Mouse (Mus musculus) limb, embryonic 11.5 days (tissue): ENCODE measurements around the gene Agbl3. TPM values are rescaled to one million over a fixed set of nuclear protein-coding genes. Genes with fewer than 3 reads are reported as not detected.
A peak's percentile ranks its signal among the peaks of the same experiment; 100 is the strongest.

Experiments
- ATAC-seq: fragments of 200-750 bp; cut with Nextera tagmentation; 2 replicates; pipeline ENCODE4 v1.8.0; 2017; ENCODE audit warnings: low read depth; ENCODE audit not compliant: insufficient number of reproducible peaks, low FRiP score, low TSS enrichment
- DNase-seq: peaks from one replicate; pipeline ENCODE4 v3.0.0-alpha.2; 2015; ENCODE audit warnings: low spot score
- H3K27ac ChIP-seq: fragments of 300-500 bp; sonication (generic); replicated peaks from 2 replicates; pipeline ENCODE4 v1.5.1; 2014; ENCODE audit warnings: low read depth, mild to moderate bottlenecking, low read length
- H3K27me3 ChIP-seq: fragments of 300-500 bp; sonication (generic); 2 replicates; pipeline ENCODE4 v1.6.1; 2014; ENCODE audit warnings: mild to moderate bottlenecking, low read length, mixed read lengths; ENCODE audit not compliant: control insufficient read depth, insufficient read depth
- H3K36me3 ChIP-seq: fragments of 300-500 bp; sonication (generic); 2 replicates; pipeline ENCODE4 v1.6.1; 2014; ENCODE audit warnings: mild to moderate bottlenecking, low read length, moderate library complexity, mixed read lengths; ENCODE audit not compliant: control insufficient read depth, insufficient read depth
- H3K4me1 ChIP-seq: fragments of 300-500 bp; sonication (generic); 2 replicates; pipeline ENCODE4 v1.6.1; 2014; ENCODE audit warnings: low read length, mixed read lengths; ENCODE audit not compliant: control insufficient read depth, insufficient read depth
- H3K4me2 ChIP-seq: fragments of 300-500 bp; sonication (generic); 2 replicates; pipeline ENCODE4 v1.6.1; 2014; ENCODE audit warnings: low read depth, mild to moderate bottlenecking, moderate library complexity; ENCODE audit not compliant: severe bottlenecking
- H3K4me3 ChIP-seq: fragments of 300-500 bp; sonication (generic); 2 replicates; pipeline ENCODE4 v1.5.1; 2014; ENCODE audit warnings: low read depth, low read length
- H3K9ac ChIP-seq: fragments of 300-500 bp; sonication (generic); 2 replicates; pipeline ENCODE4 v1.6.1; 2014; ENCODE audit warnings: mild to moderate bottlenecking, low read length
- H3K9me3 ChIP-seq: fragments of 300-500 bp; sonication (generic); 2 replicates; pipeline ENCODE4 v1.6.1; 2016; ENCODE audit warnings: low read length; ENCODE audit not compliant: control insufficient read depth
- WGBS: fragments of 180-500 bp; shearing (Covaris S2); extraction: QIAGEN DNeasy Blood & Tissue Kit; methylation state at CpG from one replicate; pipeline ENCODE4 v1.1.7; 2014; 5-methylcytosine and 5-hydroxymethylcytosine counted together
- polyA plus RNA-seq: library from polyadenylated mRNA; unstranded; fragments of >200 nt; fragmentation: Nextera tagmentation; extraction: Ambion mirVana; gene quantifications from 2 replicates; pipeline ENCODE4 v1.2.1, GENCODE M21; 2014

Agbl3 gene
- polyA plus RNA-seq, 1 experiment from 2014 or later: 6.1 TPM

DNA sequence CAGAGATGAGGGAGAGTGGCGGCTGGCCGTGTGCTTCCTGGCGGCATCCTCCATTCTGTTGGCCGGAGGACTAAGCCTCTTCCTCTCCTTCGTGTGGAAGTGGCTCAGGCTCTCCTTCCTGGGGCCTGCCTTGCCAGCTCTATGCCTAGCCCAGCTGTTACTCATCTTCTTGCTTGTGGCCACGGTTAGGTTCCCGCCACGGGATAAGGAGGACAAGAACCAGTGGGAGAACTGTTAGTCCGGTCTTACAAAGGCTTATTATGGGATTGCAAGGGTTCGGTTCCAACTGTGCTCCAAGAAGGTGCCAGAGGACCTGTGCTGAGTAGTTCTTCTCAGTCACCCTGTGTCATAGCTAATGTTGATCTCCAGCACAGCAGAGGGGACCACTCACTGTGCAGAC is 92.6 kb downstream of the Agbl3 start:
- Histone ChIP-seq H3K9ac (no peak overlapping the region), H3K36me3 (no peaks in the 10 kb centered on the region; the same call in 1 of the 2 replicates), H3K9me3 (no peaks in the 10 kb centered on the region), H3K27me3 (no peaks in the 10 kb centered on the region), H3K27ac (no peak overlapping the region), H3K4me1 (peaks cover 6% of the 10 kb centered on the region), H3K4me2 (no peak overlapping the region), H3K4me3 (no peak overlapping the region)
- ATAC-seq (no peak), DNase-seq (peak; percentile 17)
- 94% methylated on average over 10 of the region's 10 CpGs for WGBS

DNA sequence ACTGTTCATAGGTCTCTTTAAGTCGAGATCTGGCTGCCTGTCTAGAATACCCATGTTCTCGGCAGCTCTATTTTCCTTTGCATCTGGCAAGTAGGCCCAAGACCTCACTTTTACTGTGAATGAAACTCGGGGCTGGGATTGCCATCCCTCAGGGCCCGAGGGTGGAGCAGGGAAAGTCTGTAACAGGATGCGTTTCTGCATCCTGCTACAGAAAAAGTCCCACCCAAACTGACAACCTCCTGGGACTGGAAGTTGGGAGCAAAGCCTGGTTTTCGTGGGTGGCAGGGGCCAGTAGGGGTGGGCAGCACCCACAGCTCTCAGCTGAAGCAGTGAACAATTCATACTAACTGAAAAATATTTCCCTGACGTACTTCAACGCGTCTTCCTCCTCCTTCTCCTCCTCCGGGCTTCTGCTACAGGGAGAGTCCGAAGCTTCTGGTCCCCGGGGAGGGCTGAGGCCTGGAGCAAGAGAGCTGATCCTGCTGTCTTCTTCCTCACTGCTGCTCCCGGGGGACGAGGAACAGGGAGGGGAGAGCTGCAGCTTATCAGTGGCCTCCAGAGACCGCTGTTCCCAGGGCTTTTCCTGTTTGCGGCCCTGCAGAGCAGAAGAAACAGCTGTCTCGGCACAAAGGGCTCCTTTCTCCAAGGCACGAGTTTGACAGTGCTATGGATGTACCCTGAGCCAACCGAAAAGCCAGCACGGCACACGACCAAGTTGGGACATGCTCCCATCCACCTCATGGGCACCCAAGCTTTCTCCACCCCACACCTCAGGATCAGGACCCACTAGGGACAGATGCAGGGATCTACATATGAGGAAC is 94.1 kb downstream of the Agbl3 start:
- Histone ChIP-seq H3K4me1 (peaks cover 8% of the 10 kb centered on the region), H3K4me2 (no peak overlapping the region), H3K27me3 (no peaks in the 10 kb centered on the region), H3K27ac (no peak overlapping the region), H3K4me3 (no peak overlapping the region), H3K9me3 (no peaks in the 10 kb centered on the region), H3K9ac (no peak overlapping the region), H3K36me3 (no peaks in the 10 kb centered on the region; the same call in 1 of the 2 replicates)
- WGBS: 82% methylated on average over 21 of the region's 21 CpGs
- DNase-seq (no peak), ATAC-seq (no peak)

DNA sequence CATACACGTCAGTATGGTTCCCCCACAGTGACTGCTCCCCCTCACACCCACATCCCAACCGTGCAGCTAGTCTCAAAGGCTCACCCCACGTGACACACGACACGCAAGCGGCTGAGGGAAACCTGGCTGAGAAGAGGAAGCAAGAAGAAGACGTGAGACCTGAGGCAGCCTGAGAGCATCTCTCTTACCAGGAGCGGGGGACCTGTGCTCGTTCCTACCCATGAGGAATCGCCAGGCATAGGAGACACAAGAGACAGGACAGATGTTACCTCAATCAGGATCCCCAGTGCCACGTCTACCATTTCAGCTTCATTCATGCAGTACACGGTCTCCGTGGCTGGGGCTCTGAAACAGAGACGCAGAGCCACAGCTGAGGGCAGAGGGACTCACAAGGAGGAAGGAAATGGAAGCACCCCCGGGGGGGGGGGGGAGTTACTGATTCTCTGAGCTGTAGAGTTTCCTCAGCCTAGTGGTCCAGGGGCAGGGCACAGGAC is 95.1 kb downstream of the Agbl3 start:
- no peak for DNase-seq
- Histone ChIP-seq H3K4me2 (no peak overlapping the region), H3K27me3 (no peaks in the 10 kb centered on the region), H3K27ac (no peak overlapping the region), H3K9ac (no peak overlapping the region), H3K4me3 (no peak overlapping the region), H3K4me1 (peaks cover 8% of the 10 kb centered on the region), H3K9me3 (no peaks in the 10 kb centered on the region), H3K36me3 (no peaks in the 10 kb centered on the region; the same call in 1 of the 2 replicates)
- no peak for ATAC-seq
- WGBS: 90% methylated on average over 15 of the region's 15 CpGs

DNA sequence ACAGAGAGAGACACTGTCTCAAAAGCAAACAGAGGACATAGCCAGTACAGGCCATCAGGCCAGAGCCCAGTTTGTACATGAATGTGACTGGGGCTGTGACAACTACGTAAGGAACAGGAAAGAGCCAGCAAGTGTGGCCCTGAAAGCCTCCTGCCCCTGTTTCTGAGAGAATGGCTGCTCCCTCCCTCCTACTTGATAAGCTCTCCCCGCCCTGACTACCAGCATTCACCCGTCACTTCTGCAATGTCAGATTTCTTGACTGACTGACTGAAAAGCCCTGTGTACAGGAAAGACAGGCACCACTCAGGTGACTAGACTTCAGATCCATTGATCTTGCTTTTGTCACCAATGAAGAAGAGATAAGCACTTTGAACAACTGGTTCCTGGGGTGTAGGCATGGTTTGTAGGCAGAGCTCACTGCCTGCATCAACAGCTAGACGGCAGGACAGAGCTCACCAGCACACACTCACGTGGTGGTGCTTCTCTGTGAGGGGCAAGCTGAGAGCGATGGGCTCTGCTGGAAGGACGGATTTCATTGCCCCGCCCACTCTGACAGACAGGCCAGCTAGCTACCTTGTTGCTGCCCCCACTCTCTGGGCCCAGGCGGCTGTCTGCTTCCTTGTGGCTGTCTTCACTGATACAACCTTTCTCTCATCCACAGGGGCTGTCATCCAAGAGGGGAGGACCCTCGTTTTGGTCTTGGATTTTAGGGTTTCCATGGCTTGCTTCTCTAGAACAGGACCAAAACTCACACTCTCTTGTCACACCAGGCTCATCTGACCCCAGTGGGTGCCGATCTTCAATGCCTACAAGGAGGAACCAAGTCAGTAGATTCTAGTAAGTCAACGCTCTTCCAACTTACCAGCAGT is 96.0 kb downstream of the Agbl3 start:
- Histone ChIP-seq H3K36me3 (no peaks in the 10 kb centered on the region; the same call in 1 of the 2 replicates), H3K27me3 (no peaks in the 10 kb centered on the region), H3K4me1 (peaks cover 8% of the 10 kb centered on the region), H3K9me3 (no peaks in the 10 kb centered on the region), H3K9ac (peak overlapping the region; percentile 27; the same call in 1 of the 2 replicates), H3K4me3 (no peak overlapping the region), H3K4me2 (peak overlapping the region; percentile 58; the same call in 1 of the 2 replicates), H3K27ac (no peak overlapping the region)
- no peak for ATAC-seq
- no peak for DNase-seq
- WGBS: 55% methylated on average over 12 of the region's 12 CpGs

DNA sequence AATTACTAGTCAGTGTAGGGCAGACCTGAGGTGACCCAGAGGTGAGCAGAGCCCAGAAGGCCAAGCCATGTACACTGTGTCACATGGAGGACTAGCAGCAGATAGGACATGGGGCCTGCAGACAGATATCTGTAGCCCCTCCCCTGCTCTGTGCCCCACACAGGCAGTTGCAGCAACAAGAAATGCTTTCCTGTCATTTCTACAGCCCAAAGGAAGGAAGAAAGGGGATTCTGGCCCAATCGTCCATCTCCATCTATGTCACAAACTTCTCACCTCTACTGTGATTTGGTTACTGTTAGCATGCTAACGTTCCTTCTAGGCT is 96.6 kb downstream of the Agbl3 start:
- Histone ChIP-seq H3K36me3 (no peaks in the 10 kb centered on the region; the same call in 1 of the 2 replicates), H3K9ac (peak overlapping the region; percentile 89), H3K9me3 (no peaks in the 10 kb centered on the region), H3K4me2 (peak overlapping the region; percentile 58), H3K27me3 (no peaks in the 10 kb centered on the region), H3K4me1 (peaks cover 8% of the 10 kb centered on the region), H3K4me3 (peak overlapping the region; percentile 66; the same call in 1 of the 2 replicates), H3K27ac (no peak overlapping the region)
- WGBS: 18% methylated on average over 2 of the region's 2 CpGs
- no peak for DNase-seq
- ATAC-seq: no peak

DNA sequence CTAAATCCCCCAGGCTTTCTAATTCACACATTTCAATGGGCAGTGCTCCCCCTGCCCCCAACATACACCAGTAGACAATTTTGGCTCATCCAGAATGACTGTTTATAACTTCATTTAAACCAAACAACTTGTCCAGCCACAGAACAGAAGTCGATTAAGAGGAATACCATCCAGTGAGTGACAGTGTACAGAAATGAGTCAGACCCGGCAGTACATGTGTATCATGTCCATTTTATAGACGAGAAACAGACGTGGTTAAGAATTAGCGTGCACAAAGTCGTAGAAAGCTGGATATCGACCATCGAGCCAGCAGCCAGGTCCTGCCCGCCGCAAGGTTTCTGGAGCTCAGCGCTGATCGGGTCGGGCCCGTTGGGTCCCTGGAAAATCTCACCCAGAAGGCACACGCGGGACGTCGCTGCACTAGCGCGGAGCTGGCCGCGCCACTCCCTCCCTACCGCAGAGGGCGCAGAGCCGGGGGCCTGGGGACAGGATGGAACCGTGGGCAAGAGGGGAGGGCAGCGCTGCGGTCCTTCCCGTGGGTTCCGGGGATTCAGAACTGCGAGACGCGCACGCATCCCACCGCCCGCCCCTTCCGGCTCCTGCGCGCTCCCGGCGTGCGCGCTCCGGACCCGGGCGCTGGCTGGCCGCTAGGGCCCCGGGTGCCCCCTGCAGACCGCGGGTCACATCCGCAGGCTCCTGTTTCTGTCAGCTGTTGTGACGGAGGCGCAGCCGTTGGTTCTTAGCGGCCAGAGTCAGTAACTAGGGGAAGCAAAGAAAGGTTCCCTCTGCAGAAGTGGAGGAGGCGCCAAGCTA is 97.5 kb downstream of the Agbl3 start, which contains the start of gene Cyren:
TSS of gene Cyren (minus strand) at position 552 of the 813 bp plus-strand sequence.
- H3K36me3 ChIP-seq: no peaks in the 10 kb centered on the region; the same call in 1 of the 2 replicates
- peak; percentile 88 for ATAC-seq
- WGBS: under 1% methylated on average over 56 of the region's 56 CpGs

DNA sequence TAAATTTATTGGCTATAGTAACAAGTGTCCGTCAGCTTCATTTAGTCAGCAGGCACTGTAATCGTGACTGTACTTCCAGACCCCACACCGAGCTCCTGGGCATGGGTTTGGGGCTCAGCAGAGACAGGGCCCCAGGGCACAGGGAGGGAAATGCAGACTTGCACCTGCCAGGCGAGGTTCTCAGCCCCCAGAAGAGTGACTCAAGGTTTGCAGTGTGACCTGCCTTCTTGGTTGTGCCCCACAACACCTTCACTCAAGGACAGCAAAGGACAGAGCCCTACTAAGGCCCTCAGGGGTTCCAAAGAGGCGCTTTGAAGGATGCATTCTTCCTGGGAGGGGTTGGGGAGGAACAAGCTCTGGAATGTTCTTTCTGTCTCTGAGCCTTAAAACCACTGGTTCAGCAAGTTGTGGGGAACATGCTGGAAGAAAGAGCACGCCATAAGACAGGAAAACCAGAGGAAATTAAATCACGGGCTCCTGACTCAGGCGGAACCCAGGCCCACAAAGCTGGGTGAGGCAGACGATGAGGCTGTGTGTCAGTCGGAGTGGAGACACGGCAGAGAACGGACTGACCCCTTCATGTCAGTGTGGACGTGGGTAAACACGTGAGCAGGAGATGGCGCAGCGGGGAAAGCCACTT is 99.0 kb downstream of the Agbl3 start:
- Histone ChIP-seq H3K9ac (no peak overlapping the region), H3K4me2 (no peak overlapping the region), H3K27me3 (no peaks in the 10 kb centered on the region), H3K36me3 (no peaks in the 10 kb centered on the region), H3K27ac (no peak overlapping the region), H3K4me3 (no peak overlapping the region), H3K9me3 (no peaks in the 10 kb centered on the region), H3K4me1 (peaks cover 8% of the 10 kb centered on the region)
- no peak for ATAC-seq
- WGBS: 87% methylated on average over 16 of the region's 16 CpGs
- DNase-seq: no peak

More for the DNA sequence above, 97.5 kb downstream of the Agbl3 start, which contains the start of gene Cyren:
- peaks cover 8% of the 10 kb centered on the region for H3K4me1 ChIP-seq
- H3K9me3 ChIP-seq: no peaks in the 10 kb centered on the region
- H3K27ac ChIP-seq: peak within 1 kb of the TSS; percentile 81
- peak; percentile 92 for DNase-seq
- peak within 1 kb of the TSS; percentile 89 for H3K9ac ChIP-seq
- H3K4me3 ChIP-seq: peak within 1 kb of the TSS; percentile 66
- peak within 1 kb of the TSS; percentile 58 for H3K4me2 ChIP-seq
- H3K27me3 ChIP-seq: no peaks in the 10 kb centered on the region
